Mouse (Mus musculus) ovary, postnatal 36 days (tissue): ENCODE data around the gene Rpl18.
A peak's percentile ranks its signal among the peaks of the same experiment; 100 is the strongest.

Experiments used
- DNase-seq: peaks from one replicate; pipeline ENCODE4 v3.0.0; 2022; ENCODE audit warnings: low spot score, mixed read lengths

Rpl18 gene

DNA sequence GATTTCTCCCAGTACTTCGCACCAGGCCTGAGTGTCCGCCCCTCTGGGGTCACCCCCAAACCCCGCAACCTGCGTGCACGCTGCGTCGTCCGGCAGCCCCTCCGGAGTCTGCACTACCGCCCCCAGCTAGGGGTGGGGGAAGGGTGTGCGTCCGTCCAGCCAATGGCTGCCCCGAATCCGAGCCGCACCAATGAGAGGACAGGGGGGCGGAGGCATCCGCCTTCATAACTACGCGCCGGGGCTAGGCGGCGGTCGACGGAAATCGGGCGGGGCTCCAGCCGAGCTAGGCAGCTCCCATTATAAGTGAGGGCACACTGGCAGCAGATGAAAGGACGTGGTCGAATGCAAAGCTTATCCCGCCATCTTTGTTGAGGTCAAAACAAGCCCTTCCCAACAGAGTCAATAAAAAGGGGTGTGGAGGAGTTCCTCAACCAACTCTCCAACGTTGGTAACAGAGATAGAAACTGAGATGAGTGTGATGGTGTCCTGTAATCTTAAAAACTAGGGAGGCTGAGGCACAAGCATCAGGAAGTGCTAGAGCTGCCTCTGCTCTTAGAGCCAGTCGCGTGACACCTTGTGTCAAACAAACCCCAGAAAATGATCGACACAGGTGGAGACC, at the start of gene Rpl18:
Gene Rpl18 (plus strand): TSS at position 368 of the 619 bp plus-strand sequence.
- peak; percentile 97 for DNase-seq

DNA sequence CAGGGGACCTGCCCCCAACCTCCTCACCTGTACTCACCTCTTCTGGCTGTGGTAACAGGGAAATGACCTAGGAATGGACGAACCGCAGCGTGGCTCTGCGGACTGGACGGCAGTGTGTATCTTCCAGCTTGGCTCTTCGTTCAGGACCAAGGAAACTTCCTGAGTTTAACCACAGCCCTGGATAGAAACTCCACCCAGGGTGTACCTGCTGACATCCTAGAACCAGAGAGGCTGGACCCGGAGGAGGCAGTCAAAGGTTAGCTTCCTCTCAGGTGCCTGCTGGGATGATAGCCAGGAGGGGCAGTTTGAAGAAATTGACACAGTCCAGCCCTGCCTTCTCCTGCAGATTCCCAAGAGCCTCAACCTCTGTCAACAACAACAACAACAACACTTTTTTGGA, 49.1 kb upstream of the Rpl18 start, which contains the start of gene Fut2:
Gene Fut2 (minus strand): TSS at position 234 of the 400 bp plus-strand sequence.
- no peak for DNase-seq

DNA sequence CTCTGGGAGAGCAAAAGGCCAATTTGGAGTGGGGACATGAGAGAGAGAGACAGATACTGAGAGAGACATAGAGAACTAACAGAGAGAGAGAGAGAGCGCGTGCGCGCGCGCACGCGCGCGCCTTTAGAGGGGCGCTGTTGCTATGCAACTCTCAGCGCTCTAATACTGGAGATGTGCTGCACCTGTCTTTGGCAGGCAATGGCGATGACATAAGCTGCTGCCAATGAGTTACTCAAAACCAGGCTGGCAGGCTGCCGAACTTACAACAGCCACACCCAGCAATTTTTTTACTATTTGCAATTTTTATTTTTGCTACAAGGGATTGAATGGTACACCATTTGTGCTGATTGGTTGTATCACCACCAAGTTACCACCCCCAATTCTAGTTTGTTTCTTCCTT, 47.5 kb upstream of the Rpl18 start:
- no peak for DNase-seq

DNA sequence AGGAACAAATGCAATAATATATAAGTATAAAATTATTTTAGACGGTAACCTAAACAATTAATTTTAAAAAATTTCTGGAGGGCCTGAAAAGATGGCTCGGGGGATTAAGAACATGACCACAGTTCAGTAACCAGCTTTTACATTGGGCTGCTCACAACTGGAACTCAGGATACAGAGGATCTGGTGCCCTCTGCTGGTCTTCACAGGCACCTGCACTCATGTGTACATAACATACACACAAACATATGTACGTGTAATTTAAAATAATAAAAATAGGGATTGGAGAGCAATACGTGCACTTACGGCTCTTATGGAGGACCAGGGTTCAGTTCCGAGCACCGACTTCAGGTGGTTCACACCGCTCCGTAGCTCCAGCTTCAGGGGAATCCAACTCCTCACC, 46.3 kb upstream of the Rpl18 start:
- no peak for DNase-seq

DNA sequence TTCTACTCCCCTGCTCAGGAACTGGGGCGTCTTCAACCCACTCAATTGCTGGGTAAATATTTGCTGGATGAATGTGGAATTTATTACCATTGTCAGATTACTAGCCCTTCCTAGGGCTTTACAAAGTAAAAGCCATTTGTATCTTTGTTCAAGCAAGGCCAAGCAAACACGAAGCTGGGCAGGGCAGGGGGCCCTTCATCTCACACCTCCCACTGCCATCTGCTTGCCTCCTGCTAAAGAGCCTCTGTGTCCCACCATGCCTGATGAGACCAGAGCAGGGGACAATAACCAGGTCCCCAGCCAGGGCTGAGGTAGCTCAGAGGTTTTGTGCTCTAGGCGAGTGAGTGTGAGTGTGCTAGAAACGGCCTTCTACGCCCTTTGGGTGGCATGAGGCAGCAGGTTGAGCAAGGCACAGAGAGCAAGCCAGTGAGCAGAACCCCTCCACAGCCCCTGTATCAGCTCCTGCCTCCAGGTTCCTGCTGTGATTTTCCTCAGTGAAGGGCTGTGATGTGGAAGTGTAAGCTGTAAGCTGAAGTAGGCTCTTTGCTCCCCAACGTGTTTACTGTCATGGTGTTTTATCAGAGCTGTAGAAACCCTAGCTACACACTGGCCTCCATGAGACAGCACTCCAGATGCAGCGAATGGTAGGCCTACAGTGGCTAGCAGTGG, 37.5 kb upstream of the Rpl18 start:
- DNase-seq = no peak

DNA sequence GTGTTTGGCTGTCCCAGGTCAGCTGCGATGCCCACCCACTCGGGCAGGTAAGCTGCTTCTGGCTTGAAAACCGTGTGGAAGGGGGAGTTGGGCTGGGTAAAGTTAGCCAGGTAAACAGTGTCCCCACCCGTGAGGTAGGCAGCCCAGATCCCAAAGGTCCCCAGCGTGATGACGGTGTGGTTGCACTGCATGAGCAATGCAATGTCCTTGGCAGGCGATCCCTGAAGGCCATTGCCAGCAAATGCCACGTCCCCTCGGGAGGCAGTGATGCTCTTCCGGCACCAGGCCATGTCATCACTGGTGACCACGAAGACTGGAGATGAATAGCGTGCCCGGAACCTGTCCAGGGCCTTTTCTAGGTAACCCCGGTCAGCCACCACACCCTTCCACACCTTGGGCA, 36.7 kb upstream of the Rpl18 start:
- no peak for DNase-seq

DNA sequence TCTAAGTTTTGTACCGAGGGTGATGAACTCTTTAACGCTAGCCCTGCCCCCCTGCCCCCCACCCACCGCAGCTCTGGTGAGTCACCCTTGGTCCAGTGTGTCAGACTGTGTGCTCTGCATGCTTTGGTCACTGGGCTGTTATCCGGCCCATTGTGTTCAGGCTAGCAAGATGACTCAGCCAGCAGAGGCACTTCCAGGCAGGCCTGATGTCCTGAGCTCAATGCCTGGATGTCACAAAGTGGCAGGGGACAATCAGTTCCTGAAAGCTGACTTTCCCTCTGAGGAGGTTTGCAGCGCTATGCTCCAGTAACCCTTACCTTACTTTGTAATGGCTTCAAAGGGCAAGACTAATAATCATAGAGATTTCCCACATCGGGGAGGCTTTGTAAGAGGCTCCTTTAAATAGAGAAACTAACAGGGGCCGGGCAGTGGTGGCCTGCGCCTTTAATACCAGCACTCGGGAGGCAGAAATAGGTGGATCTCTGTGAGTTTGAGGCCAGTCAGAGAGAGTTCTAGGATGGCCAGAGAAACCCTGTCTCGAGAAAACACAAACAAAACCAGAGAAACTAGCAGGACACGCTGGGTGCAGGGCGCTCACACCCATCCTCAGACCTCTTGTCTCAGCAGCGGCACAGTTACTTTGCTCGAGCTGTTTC, 35.2 kb upstream of the Rpl18 start:
- DNase-seq = no peak

DNA sequence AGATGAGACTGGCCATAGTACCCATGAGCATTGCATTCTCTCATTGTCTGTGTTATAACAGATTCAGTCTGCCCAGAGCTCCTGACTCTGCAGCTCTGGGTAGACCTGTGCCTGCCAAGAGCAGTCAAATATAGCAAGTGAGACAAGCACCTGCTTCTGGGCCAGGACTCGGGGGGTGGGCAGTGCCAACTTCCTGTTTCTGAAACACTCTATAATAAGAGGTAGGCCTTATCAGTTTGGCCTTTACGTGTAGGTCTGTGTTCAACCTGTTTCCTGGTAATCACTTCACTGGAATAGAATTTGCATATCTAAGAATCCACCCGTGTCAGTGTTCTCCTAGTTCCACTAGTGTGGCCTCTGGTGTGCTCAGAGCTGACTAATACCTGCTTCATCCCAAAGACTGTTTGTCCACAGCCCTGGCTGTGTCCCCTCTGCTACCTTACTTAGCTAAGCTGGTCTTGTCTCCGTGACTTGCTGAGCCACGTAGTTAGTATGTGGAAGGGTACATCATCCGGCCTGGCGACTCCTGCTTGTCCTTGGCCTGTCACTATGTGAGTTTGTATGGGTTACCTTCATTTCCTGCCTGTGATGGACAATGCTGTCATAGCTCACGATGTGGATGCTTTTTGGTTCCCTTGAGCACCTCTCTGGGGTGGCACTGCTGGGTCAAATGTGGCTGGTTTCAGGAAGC, 34.1 kb upstream of the Rpl18 start:
- DNase-seq = no peak

DNA sequence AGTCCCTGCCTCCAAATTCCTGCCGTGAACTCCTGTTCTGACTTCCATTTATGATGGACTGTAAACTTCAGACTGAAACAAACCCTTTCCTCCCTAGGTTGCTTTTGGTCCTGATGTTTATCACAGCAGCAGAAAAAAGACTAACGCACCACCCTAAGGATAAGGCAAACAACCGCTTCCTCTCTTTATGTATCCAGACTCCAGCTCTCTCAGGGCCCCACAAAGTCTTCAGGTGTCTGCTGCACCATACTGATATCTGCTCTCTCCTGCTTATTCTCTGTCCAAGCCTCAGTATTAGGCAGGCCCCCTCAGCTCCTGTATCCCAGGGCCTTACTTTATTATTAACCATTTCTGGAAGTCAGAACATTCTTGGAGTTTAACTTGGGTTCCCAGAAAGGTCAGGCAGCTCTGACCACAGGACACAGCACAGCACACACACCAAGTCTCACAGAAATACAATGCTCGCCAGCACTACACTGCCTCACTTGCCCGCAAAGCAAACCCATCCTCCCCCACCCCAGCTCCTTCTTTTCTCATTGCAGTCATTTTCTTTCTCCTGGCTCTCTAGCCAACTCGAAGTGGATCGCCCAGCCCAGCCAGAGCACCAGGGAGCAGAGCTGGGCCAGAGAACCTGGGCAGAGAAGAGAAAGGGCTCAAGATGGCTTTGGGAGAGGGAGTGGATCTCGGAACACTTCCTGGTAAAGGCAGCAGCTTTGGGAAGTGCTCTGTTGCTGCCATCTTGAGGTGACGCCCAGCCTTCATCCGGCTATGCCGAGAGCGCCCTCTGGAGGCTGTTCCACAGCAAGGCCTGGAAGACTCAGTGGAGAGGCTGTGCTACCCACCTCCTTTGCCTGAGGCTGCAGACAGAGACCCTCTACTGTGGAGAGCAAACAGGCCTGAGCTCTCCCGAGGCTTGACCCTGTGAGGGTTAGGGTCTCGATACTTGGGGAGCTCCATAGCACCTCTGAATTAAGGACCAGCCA, 32.8 kb upstream of the Rpl18 start:
- peak; percentile 85 for DNase-seq

DNA sequence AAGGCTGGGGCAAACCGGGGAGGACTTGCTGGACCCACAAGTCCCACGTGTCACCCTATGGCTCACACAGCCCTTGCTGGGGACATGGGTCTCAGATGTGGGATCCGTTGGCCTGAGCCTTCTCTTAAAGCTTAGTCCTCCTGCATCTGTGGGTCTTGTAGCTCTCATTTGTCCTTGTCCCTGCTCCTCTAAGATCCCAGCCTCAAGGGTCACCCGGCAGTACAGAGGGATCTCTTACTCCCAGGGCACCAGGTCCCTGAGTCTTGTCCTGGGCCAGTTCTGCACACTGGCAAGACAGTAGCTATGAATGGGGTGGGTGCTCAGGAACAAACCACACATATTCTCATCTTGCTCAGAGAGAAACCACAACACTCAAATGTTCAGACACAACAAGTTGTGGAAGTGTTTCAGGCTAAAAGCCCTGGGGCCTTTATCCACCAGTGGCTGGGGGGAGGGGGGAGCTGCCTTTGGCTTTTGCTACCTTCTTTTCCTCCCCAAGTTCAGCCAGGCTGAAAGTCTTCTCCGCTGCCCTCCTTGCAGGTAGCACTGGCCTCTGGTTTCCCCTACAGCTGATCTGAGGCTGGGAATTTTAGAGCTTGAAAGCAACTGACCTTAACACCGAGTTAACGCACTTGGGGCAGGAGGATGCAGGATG, 31.7 kb upstream of the Rpl18 start, which contains the start of gene Ntn5:
Gene Ntn5 (plus strand): TSS at position 627 of the 655 bp plus-strand sequence.
- no peak for DNase-seq

DNA sequence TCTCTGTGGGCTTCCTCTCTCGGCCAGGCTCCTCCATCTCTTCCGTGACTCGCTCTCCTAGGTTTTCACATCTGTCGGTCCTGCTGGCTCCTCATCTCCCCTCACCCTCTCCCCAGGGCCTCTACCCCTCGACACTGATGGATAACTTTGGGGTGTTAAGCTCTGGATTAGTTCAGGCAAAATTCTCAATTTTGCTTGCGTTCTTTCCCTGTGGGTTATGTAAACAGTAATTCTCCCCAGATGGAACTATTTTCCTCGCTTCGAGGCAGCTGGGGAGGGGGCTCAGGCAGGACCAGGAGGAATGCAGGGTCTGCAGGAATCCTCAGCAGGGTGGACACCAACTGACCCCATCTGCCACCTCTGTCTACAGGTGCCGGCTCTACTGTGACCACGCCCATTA, 29.4 kb upstream of the Rpl18 start:
- no peak for DNase-seq

DNA sequence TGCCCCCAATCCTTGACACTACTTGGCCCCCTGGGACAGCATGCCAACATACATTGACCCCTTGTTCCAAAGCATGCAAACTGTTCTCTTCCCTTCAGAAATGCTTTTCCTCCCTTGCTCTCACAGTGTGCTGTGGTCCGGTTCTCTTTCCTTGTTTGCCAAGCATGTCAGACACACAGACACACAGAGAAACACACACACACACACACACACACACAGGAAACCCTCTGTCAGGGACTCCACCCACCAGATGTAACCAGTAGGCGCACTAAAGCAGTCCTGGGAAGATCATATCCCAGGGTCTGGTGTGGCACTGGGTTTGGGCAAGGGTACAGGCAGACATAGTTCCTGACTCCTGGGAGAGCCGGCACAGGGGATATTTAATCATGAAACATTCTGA, 28.4 kb upstream of the Rpl18 start:
- DNase-seq = no peak

DNA sequence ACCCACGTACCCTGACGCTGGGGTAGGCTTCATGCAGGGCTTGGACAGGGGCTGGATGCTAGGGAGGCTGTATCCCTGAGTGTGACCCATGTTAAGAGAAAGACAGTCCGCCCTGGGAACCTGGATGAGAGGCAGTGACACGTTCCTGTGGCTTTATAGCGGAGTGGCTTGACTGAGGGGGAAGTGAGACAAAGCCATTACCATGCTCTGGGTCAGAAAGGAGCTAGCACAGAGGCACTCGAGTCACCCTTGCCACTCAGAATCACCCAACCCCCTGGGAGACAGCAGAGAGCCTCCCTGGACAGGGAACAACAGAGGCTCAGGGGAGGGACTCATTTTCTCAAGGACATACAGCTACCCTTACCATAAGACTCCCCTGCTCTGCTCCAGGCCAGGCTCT, 26.2 kb upstream of the Rpl18 start:
- DNase-seq = no peak

DNA sequence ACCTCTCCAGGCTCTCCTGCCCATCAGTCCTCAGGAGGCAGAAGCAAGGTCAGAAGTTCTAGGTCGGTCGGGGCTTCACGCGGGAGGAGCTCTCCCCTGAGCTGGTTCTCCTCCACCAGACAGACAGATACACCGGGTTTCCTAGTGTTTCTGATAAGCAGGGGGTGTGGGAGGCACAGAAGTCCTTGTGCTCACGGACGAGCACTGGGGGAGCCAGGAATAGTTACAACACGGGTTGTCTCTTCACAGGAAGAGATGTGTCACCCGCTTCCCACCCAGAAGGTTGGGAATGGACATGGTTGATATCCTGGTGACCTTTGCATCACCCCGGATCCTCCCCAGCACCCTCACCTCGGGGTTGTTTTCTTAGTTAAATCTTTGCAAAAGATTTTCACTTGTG, 25.5 kb upstream of the Rpl18 start:
- no peak for DNase-seq

DNA sequence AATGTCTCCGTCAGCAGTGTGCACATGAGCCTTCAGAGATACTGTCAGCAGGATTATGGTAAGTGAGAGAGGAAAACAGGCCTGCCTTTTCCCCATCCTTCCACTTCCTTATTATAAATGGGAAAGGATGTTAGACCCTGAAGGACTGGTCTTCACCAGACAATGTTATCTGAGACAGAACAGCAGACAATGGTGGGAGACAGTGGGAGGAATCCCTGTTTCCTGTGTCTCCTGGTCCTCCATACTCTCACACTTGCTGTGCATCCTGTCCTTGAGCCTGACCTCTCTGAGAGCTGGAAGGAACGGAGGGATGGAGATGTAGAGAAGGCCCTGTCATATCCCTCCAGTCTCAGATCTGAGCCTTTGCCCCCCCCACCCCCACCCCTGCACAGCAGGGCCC, 22.9 kb upstream of the Rpl18 start:
- no peak for DNase-seq

DNA sequence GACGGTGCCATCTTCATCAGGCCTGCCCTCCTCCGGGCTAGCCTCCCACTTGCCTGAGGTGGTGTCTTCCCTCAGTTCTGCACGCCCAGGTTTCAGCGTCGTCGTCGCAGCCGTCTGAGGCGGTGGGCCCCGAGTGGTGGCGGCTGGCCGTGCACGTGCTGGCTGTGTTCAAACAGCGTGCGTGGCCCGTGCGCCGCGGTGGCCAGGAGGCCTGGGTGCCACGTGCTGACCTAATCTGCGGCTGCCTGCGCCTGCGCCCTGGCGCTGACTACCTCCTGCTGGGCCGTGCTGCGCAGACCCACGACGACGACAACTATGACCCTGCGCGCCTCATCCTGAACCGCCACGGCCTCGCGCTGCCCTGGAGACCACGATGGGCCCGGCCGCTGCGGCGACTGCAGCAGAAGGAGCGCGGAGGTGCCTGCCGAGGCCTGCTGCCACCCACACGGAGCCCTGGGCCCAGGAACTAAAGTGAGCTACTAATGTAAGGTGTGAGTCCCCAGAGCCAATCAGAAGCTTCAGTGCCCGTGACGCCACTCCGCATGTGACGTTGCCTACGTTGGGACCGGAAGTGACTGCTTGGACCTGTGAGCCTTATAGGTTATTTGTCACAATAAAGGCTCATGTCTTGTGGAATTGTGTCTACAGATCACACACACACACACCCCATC, 21.2 kb upstream of the Rpl18 start, which contains the start of gene Sec1:
Gene Sec1 (minus strand): TSS at position 482 of the 671 bp plus-strand sequence.
- DNase-seq = no peak

DNA sequence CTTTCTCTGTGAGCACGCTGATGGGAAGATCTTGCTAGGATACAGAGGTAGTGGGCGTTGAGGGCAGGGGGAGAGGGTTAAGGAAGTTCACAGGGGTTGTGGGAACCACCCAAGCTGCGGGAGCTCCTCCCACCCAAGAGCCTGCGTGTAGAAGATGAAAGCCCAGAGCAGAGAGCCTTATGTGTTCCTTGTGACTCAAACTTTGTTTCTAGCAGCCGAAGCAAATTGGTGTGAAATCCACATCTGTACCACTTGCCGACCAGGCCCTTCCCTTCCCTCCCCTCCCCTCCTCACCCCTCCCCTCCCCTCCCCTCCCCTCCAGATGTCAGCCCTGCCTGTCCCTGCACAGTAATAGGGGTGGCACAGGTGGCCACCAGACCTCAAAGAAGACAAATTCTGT, 20.2 kb upstream of the Rpl18 start:
- no peak for DNase-seq

DNA sequence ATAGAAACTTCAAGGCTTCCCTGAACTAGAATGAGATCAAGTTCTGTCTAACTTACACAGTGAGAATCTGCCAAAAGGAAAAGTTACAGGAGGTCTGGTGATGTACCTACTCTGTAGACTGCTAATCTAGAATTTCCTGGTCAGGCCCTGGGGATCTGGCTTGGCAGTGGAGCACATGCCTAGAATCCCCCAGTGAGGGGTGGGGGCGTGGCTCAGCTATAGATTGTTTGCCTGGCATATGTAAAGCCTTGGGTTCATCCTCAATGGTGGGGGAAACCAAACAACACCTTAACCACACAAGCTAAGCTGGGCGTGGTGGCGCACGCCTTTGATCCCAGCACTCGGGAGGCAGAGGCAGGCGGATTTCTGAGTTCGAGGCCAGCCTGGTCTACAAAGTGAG, 17.4 kb upstream of the Rpl18 start:
- DNase-seq = no peak

DNA sequence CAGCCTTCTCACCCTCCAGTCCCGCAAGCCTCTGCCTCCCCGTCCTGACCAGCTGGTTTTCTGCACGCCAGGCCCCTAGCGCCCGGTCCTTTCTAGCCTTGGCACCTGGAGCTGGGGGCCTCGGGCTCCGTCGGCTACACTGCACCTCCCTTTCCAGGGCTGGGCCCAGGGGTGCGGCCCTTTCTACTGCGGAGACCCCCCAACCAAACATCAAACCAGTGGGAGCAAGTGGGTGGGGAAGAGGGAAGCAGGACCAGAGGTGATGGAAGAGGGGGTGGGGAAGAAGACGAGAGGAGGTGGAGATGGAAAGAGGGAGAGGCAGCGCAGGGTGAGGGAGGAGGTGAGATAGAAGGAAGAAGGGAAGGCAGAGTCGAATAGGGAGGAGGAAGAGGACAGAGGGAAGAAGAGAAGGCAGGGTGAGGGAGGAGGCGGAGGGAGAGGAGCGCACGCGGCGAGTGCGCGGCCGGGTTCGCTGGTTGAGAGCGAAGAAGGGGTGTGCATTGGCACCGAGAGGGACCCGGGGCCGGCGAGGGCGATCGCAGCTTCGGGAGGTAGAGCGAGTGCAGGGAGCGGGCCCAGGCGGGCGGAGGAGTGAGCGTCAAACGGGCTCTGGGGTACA, 15.6 kb upstream of the Rpl18 start, which contains the start of gene Car11:
Gene Car11 (plus strand): TSS at position 321 of the 619 bp plus-strand sequence.
- no peak for DNase-seq
